Mouse (Mus musculus): Measurements from ENCODE around the gene Dip2b.
A peak's percentile ranks its signal among the peaks of the same experiment; 100 is the strongest.
"Not testable (repeated sequence)": the region's sequence is repeated elsewhere in the genome, so short reads cannot be mapped to it uniquely, and the experiment has no call there.

Gene Dip2b

DNA sequence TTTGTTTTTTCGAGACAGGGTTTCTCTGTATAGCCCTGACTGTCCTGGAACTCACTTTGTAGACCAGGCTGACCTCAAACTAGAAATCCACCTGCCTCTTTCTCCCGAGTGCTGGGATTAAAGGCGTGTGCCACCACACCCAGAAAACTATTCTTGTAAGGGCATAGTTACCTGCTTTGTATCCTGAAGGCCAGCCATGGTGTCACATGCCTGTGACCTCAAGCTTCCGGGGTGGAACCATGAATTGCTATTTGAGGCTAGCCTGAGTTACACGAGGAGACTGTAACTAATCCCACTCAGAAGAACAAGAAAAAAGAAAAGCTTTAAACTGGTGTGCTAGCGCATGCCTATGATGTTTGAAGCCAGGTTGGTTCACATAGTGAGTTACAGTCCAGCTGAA lies 217.9 kb downstream of the Dip2b start:
- DNase-seq (ENCODE audit: low read depth, low spot score): no peak

DNA sequence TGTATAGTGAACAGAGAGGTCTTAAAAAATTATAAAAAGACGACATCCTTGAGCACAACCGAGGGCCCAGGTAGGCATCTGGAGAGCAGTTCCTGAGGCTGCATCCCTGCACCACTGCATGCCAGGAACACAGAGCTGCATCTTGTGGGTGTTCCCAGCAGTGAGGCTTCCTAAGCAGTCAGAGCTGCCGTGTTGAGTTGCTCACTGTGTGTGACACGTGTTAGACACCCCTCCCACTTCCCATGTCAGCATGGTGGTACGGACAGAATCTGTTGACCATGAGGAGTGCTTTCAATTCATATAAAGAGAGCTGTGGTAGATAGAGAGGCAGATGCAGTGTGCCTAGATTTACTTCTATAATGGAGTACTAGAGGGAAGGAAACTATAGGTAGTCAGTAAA lies 218.8 kb downstream of the Dip2b start:
- DNase-seq (ENCODE audit: low read depth, low spot score): no peak

DNA sequence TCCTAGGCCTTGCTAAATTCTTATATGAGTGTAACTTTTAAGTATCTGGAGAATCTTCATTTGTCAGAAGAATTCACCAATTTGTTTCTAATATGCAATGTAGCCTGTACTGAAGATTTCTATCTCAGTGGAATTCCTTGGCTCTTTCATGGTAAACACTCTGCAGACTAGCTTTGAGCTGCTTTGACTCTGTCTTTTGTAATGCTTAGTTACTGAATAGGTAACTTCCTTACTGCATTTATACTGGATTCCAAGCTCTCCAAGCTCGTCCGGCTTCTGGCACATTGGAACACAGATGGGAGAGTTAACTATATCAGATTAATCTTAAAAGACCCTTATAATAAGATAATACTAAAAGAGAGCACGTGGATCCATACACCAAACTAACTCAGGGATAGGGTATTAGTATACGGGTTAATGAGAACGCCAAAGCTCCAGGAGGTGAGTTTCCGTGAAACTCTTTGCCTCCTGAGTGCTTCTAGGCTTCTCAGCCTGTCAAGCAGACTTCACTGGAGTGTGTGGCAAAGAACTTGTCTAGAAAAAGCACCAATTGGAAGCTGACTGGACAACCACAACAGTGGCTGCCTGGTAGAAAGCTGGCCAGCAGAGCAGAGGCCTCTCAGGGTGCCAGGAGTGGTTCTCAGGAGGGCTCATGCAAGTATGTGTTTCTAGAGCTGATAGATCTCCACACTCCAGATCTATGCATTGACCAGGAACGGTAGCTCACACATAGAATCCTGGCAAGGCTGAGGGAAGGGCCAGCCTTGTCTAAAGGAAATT lies 220.4 kb downstream of the Dip2b start:
- no peak for DNase-seq (ENCODE audit: low read depth, low spot score)

DNA sequence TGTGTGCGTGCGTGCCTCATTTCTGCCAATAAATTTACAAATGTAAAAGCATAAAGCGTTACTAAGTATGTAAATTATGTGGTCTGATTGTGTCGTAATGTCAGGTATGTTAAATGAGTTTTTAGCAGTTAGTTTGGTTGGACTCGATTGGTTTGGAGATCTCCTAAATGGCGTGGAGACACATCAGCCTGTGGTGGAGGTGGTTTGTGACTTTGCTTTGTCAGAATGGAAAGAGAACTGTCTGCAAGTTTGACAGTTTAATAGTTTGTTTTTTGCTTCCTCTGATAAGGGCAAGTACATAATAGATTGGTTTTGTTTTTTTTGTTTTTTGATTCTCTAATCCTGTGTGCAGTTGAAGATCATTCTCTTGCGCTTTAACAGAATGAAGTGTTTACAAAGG lies 221.9 kb downstream of the Dip2b start:
- DNase-seq (ENCODE audit: low read depth, low spot score): not testable (repeated sequence)

DNA sequence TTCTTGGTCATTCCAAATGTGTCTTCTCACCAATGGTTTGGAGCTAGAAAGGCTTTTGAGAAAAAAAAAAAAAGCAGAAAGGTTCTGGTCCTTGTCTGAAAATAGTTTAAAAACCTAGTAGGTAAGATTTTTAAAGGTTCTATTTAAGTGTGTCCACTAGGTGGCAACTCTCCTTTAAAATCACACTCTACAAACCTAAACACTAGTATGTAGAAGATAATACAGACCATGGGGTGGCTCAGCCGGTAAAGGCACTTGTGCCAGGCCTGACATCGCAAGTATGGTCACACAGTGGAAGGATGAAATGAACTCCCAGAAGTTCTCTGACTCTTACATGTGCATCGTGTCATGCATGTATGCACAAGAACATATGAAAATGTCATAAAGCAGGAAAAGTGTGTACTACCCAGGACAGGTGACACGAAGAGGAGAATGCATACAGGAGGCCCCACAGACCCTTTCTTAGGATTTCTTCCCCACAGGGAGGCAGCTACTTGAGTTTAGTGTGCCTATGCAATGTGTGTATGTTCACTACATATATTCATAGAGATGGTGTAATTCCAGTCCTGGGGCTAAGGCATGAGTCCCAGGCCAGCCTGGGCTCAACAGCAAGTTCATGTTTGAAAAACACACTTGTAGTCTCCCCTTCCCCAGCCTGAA lies 224.9 kb downstream of the Dip2b start:
- peak; percentile 26 for DNase-seq (ENCODE audit: low read depth, low spot score)

DNA sequence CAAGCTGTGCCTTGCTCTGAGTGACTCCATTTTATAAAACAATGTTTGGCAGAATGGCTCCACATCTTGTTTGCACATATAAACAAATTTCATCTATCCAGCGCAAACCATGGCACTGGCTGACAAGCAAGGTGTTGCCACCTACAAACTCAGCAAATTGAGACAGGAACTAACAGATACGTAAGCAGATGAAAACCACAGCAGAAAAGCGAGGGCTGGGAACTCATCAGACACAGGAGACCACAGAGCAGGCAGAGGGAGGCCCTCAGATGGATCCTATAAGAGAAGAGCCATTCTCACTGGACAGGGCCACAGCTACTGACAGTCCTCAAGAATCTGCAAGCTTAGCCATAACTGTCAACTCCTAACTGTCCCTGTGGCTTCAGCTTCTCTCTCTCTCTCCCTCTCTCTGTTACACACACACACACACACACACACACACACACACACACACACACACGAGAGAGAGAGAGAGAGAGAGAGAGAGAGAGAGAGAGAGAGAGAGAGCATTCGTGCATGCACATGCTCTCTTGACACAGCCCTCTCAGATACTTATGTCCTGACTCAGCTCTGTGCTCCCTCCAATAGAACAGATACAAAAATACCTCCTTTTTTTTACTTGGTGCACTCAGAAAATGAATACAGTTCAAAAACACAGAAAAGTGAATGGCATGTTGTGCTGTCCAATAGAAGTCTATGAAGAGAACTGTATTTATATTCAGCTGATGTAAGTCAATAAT lies 227.3 kb downstream of the Dip2b start:
- peak; percentile 40 for DNase-seq (ENCODE audit: low read depth, low spot score)

- DNase-seq (ENCODE audit: low read depth, low spot score): no peak
Observed at GRCm38 (mm10) chr15:100268916-100269315, 230.5 kb downstream of the Dip2b start.

Data from CD4-positive helper T cell, adult 2 months (primary cell).